Mouse (Mus musculus) intestine, postnatal 0 days (tissue): ENCODE results near the gene Btnl6. TPM values are rescaled to one million over a fixed set of nuclear protein-coding genes. Genes with fewer than 3 reads are reported as not detected.

Experiments
- ATAC-seq: fragments of 200-750 bp; cut with Nextera tagmentation; 2 replicates; pipeline ENCODE4 v1.8.0; 2017; ENCODE audit warnings: mild to moderate bottlenecking, moderate TSS enrichment, moderate library complexity
- H3K27ac ChIP-seq: fragments of 300-500 bp; sonication (generic); 2 replicates; pipeline ENCODE4 v1.5.1; 2014; ENCODE audit warnings: mild to moderate bottlenecking, low read depth, low read length, moderate library complexity
- H3K27me3 ChIP-seq: fragments of 300-500 bp; sonication (generic); replicated peaks from 2 replicates; pipeline ENCODE4 v1.6.1; 2014; ENCODE audit warnings: low read length, mixed read lengths; ENCODE audit not compliant: control insufficient read depth, insufficient read depth
- H3K36me3 ChIP-seq: fragments of 300-500 bp; sonication (generic); 2 replicates; pipeline ENCODE4 v1.6.1; 2014; ENCODE audit warnings: mild to moderate bottlenecking, moderate library complexity; ENCODE audit not compliant: control insufficient read depth, insufficient read depth
- H3K4me1 ChIP-seq: fragments of 300-500 bp; sonication (generic); replicated peaks from 2 replicates; pipeline ENCODE4 v1.6.1; 2014; ENCODE audit warnings: antibody characterized with exemption, low read length, mixed read lengths; ENCODE audit not compliant: control insufficient read depth, insufficient read depth
- H3K4me2 ChIP-seq: fragments of 300-500 bp; sonication (generic); replicated peaks from 2 replicates; pipeline ENCODE4 v1.6.1; 2014; ENCODE audit warnings: low read depth, mild to moderate bottlenecking, moderate library complexity
- H3K4me3 ChIP-seq: fragments of 300-500 bp; sonication (generic); 2 replicates; pipeline ENCODE4 v1.5.1; 2014; ENCODE audit warnings: low read depth, low read length
- H3K9ac ChIP-seq: fragments of 300-500 bp; sonication (generic); 2 replicates; pipeline ENCODE4 v1.6.1; 2014; ENCODE audit warnings: mild to moderate bottlenecking, low read depth, low read length
- H3K9me3 ChIP-seq: fragments of 300-500 bp; sonication (generic); 2 replicates; pipeline ENCODE4 v1.6.1; 2016; ENCODE audit warnings: mixed run types; ENCODE audit not compliant: control insufficient read depth
- CTCF ChIP-seq: sonication (generic); IDR thresholded peaks from 2 replicates; pipeline ENCODE4 v1.5.1; 2016; ENCODE audit warnings: low read depth, mild to moderate bottlenecking, control low read depth, antibody characterized with exemption, moderate library complexity
- WGBS: fragments of 180-500 bp; shearing (Covaris S2); extraction: QIAGEN DNeasy Blood & Tissue Kit; methylation state at CpG from one replicate; pipeline ENCODE4 v1.1.7; 2014; 5-methylcytosine and 5-hydroxymethylcytosine counted together
- polyA plus RNA-seq: library from polyadenylated mRNA; unstranded; fragments of >200 nt; fragmentation: Nextera tagmentation; extraction: Ambion mirVana; gene quantifications from 2 replicates; pipeline ENCODE4 v1.2.1, GENCODE M21; 2015

The Btnl6 gene
- polyA plus RNA-seq, 1 experiment from 2014 or later = 85.8 TPM

GRCm38 (mm10) chr17:34459255-34459654, 57.9 kb downstream of the Btnl6 start:
- no peaks in the 10 kb centered on the region for H3K4me1 ChIP-seq
- H3K27ac ChIP-seq = no peak overlapping the region
- ATAC-seq = no peak
- H3K4me2 ChIP-seq = no peak overlapping the region
- no peaks in the 10 kb centered on the region for H3K36me3 ChIP-seq
- TF ChIP-seq CTCF = no peak
- H3K9me3 ChIP-seq = no peaks in the 10 kb centered on the region
- no peak overlapping the region for H3K4me3 ChIP-seq
- H3K27me3 ChIP-seq = no peaks in the 10 kb centered on the region
- H3K9ac ChIP-seq = no peak overlapping the region
- WGBS = 85% methylated on average over 3 of the region's 3 CpGs

Other genes starting within 250 kb of the Btnl6 start
- 35.8 and 41.2 TPM in 2 replicates for gene H2-Aa, start 229.5 kb downstream of the Btnl6 start, polyA plus RNA-seq
- 24.1 and 25.1 TPM in 2 replicates for gene H2-Eb1, start 211.5 kb downstream of the Btnl6 start, polyA plus RNA-seq
- gene H2-Eb2, start 191.7 kb downstream of the Btnl6 start, polyA plus RNA-seq = not detected in 2 replicates
- 43.0 and 43.4 TPM in 2 replicates for gene Btnl2, start 162.5 kb downstream of the Btnl6 start, polyA plus RNA-seq
- gene Btnl1, start 140.2 kb downstream of the Btnl6 start, polyA plus RNA-seq = 114 and 119 TPM in 2 replicates
- gene BC051142, start 118.5 kb downstream of the Btnl6 start, polyA plus RNA-seq = 1.6 and 1.7 TPM in 2 replicates
- 20.2 and 25.1 TPM in 2 replicates for gene Btnl4, start 40.0 kb downstream of the Btnl6 start, polyA plus RNA-seq
- gene Notch4, start 46.9 kb upstream of the Btnl6 start, polyA plus RNA-seq = 1.4 and 3.2 TPM in 2 replicates
- 8.6 and 10.6 TPM in 2 replicates for gene Gpsm3, start 72.5 kb upstream of the Btnl6 start, polyA plus RNA-seq
- gene Pbx2, start 73.9 kb upstream of the Btnl6 start, polyA plus RNA-seq = 6.1 and 6.5 TPM in 2 replicates
- gene Ager, start 80.5 kb upstream of the Btnl6 start, polyA plus RNA-seq = 1.3 and 1.5 TPM in 2 replicates
- gene Rnf5, start 86.3 kb upstream of the Btnl6 start, polyA plus RNA-seq = 123 and 135 TPM in 2 replicates
- gene Agpat1, start 86.9 kb upstream of the Btnl6 start, polyA plus RNA-seq = 53.2 and 55.6 TPM in 2 replicates
- 2.5 and 2.7 TPM in 2 replicates for gene Egfl8, start 98.6 kb upstream of the Btnl6 start, polyA plus RNA-seq
- gene Ppt2, start 111.2 kb upstream of the Btnl6 start, polyA plus RNA-seq = 17.2 and 18.0 TPM in 2 replicates
- 0.27 and 0.47 TPM in 2 replicates for gene Prrt1, start 112.2 kb upstream of the Btnl6 start, polyA plus RNA-seq
- gene Fkbpl, start 127.4 kb upstream of the Btnl6 start, polyA plus RNA-seq = 8.8 and 9.2 TPM in 2 replicates
- gene Atf6b, start 129.8 kb upstream of the Btnl6 start, polyA plus RNA-seq = 22.9 and 23.1 TPM in 2 replicates
- gene Tnxb, start 153.2 kb upstream of the Btnl6 start, polyA plus RNA-seq = 1.4 and 1.9 TPM in 2 replicates
- 1.2 and 1.6 TPM in 2 replicates for gene C4b, start 226.5 kb upstream of the Btnl6 start, polyA plus RNA-seq